Mouse (Mus musculus) hindbrain, embryonic 16.5 days (tissue): ENCODE results near the gene Synj2. TPM values are rescaled to one million over a fixed set of nuclear protein-coding genes. Genes with fewer than 3 reads are reported as not detected.

Experiments
- ATAC-seq: fragments of 200-750 bp; cut with Nextera tagmentation; 2 replicates; pipeline ENCODE4 v1.8.0; 2017; ENCODE audit warnings: moderate TSS enrichment, moderate library complexity
- H3K27ac ChIP-seq: fragments of 300-500 bp; sonication (generic); 2 replicates; pipeline ENCODE4 v1.5.1; 2014; ENCODE audit warnings: low read depth, mild to moderate bottlenecking, control low read depth, low read length, moderate library complexity
- H3K27me3 ChIP-seq: fragments of 300-500 bp; sonication (generic); replicated peaks from 2 replicates; pipeline ENCODE4 v1.6.1; 2014; ENCODE audit warnings: low read length; ENCODE audit not compliant: control insufficient read depth, insufficient read depth
- H3K36me3 ChIP-seq: fragments of 300-500 bp; sonication (generic); 2 replicates; pipeline ENCODE4 v1.6.1; 2014; ENCODE audit warnings: mild to moderate bottlenecking, low read length, moderate library complexity, mixed read lengths; ENCODE audit not compliant: control insufficient read depth, insufficient read depth
- H3K4me1 ChIP-seq: fragments of 300-500 bp; sonication (generic); 2 replicates; pipeline ENCODE4 v1.6.1; 2014; ENCODE audit warnings: low read depth, low read length; ENCODE audit not compliant: control insufficient read depth, insufficient read depth
- H3K4me2 ChIP-seq: fragments of 300-500 bp; sonication (generic); 2 replicates; pipeline ENCODE4 v1.6.1; 2014; ENCODE audit warnings: mild to moderate bottlenecking, low read length, control low read depth, moderate library complexity
- H3K4me3 ChIP-seq: fragments of 300-500 bp; sonication (generic); 2 replicates; pipeline ENCODE4 v1.5.1; 2014; ENCODE audit warnings: mild to moderate bottlenecking, low read length, control low read depth, moderate library complexity
- H3K9ac ChIP-seq: fragments of 300-500 bp; sonication (generic); 2 replicates; pipeline ENCODE4 v1.6.1; 2014; ENCODE audit warnings: low read depth, mild to moderate bottlenecking, control low read depth, low read length, moderate library complexity
- H3K9me3 ChIP-seq: fragments of 300-500 bp; sonication (generic); 2 replicates; pipeline ENCODE4 v1.6.1; 2014; ENCODE audit warnings: mild to moderate bottlenecking, low read length, moderate library complexity; ENCODE audit not compliant: control insufficient read depth
- WGBS: fragments of 180-500 bp; shearing (Covaris S2); extraction: QIAGEN DNeasy Blood & Tissue Kit; methylation state at CpG from one replicate; pipeline ENCODE4 v1.1.7; 2014; 5-methylcytosine and 5-hydroxymethylcytosine counted together
- polyA plus RNA-seq: library from polyadenylated mRNA; unstranded; fragments of >200 nt; fragmentation: Nextera tagmentation; extraction: Ambion mirVana; gene quantifications from 2 replicates; pipeline ENCODE4 v1.2.1, GENCODE M21; 2015

Synj2 gene
- polyA plus RNA-seq, 1 experiment from 2014 or later, result 1.9 TPM

DNA sequence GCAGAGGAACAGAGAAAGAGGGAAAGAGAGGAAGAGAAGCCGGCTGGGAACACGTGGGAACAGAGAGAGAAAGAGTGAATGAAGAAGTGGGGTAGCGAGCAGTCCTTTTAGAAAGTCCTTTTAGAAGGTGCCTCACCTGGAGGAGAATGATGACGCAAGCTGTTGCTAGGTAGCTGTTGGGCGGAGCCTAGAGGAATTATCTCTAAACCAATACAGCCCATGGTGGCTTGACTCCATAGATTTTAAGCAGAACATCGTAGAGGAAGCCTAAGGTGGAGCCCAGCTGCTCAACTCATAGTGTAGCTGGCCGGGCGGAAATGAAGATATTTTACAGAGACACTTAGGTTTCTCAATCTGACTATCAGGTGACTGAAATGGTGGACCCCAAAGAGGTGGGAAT, 22.7 kb downstream of the Synj2 start:
- Histone ChIP-seq H3K9ac (no peak overlapping the region), H3K4me3 (no peak overlapping the region), H3K36me3 (no peaks in the 10 kb centered on the region), H3K9me3 (no peaks in the 10 kb centered on the region), H3K27ac (no peak overlapping the region), H3K4me1 (no peaks in the 10 kb centered on the region), H3K4me2 (no peak overlapping the region), H3K27me3 (no peaks in the 10 kb centered on the region; the same call in 1 of the 2 replicates)
- WGBS, result 94% methylated on average over 8 of the region's 8 CpGs
- no peak for ATAC-seq

DNA sequence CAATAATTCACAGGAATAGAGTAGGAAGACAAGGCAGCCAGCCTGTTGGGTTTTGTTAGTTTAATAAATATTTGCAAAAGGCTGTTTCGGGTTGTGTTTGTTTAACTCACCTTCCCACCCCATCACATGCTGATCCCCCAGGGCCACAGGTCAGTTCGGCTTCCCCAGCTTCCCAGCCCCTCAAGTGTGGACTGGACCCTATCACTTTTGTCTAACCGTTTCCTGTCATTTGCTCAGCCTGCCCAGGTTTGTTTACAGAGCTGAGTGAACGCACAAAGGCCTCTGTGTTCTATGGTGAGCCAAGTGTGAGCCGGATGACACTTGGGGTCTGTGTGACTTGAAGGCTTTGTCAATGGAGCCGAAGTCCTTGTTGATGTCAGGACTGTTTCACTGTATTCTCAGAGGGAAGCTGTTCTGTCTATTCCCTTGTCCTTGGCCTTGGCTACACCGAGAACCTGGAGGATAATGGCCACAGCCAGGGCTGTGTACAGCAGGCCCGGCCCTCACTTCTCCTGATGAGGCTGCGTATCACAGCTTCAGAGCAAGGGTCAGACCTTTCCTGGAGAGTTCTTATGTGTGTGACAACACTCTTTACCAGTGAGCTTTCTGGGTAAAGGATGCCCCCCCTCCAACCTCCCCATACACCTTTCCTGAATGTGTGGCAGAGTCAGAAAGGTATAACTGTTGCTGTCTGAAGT, 24.2 kb downstream of the Synj2 start:
- Histone ChIP-seq H3K27ac (no peak overlapping the region), H3K4me2 (no peak overlapping the region), H3K9ac (no peak overlapping the region), H3K9me3 (no peaks in the 10 kb centered on the region), H3K27me3 (no peaks in the 10 kb centered on the region; the same call in 1 of the 2 replicates), H3K4me3 (no peak overlapping the region), H3K36me3 (no peaks in the 10 kb centered on the region), H3K4me1 (no peaks in the 10 kb centered on the region)
- no peak for ATAC-seq
- 61% methylated on average over 9 of the region's 9 CpGs for WGBS

DNA sequence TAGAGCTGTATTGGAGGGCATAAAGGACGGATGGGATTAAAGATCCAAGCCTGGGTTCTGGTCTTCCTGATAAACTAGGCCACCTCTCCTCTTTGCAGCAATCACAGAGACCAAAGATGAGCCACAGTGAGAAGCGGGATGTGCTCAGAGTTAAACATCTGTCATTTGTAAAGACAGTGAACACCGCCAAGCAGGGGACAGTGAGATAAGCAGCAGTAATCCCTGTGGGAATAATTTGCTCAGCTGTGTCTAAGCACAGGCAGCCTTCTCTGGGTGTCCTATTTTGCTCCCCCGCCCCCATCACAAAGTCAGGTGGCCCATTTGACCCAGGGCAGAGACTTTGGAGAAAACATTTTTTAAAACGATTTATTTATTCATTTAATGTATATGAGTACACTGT, 25.6 kb downstream of the Synj2 start:
- H3K4me2 ChIP-seq, result no peak overlapping the region
- no peaks in the 10 kb centered on the region for H3K36me3 ChIP-seq
- no peak for ATAC-seq
- no peaks in the 10 kb centered on the region for H3K4me1 ChIP-seq
- no peak overlapping the region for H3K27ac ChIP-seq
- H3K4me3 ChIP-seq, result no peak overlapping the region
- H3K9me3 ChIP-seq, result no peaks in the 10 kb centered on the region
- WGBS, result 90% methylated on average over 5 of the region's 5 CpGs
- H3K9ac ChIP-seq, result no peak overlapping the region
- no peaks in the 10 kb centered on the region; the same call in 1 of the 2 replicates for H3K27me3 ChIP-seq

DNA sequence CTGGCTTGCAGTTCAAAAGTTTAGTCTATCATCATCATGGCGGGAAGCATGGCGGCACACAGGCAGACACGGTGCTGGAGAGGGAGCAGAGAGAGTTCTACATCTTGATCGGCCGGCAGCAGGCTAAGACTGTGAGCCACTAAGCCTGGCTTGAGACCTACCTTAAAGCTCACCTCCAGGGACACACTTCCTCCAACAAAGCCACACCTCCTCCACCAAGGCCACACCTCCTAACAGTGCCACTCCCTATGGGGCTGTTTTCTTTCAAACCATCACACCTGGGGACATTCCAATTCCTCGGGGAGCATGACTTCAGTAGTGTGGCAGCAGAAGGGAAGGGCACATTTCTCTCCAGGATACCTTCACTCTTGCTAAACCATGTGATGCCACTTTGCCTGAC, 27.5 kb downstream of the Synj2 start:
- ATAC-seq, result no peak
- Histone ChIP-seq H3K4me2 (no peak overlapping the region), H3K36me3 (no peaks in the 10 kb centered on the region), H3K4me1 (no peaks in the 10 kb centered on the region), H3K27me3 (no peaks in the 10 kb centered on the region; the same call in 1 of the 2 replicates), H3K27ac (no peak overlapping the region), H3K9ac (no peak overlapping the region), H3K4me3 (no peak overlapping the region), H3K9me3 (no peaks in the 10 kb centered on the region)
- 67% methylated on average over 6 of the region's 6 CpGs for WGBS

DNA sequence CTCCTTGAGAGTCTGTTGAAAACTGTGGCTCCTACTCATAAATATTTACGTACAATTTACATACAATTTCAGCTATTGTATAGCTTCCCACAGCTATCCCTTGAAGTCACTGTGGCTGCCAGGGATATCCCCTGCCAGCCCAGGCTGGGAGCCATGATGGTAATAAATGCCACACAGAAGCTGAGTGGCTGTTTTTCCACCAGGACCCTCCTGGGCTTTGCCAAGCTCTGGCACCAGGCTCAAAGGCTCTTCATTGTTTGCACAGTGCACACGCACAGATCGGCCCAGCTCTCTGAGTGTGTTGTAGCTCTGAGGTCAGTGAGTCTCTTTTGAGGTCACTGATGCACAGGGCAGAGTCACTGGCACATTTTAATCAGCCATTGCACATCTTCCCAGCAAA, 28.2 kb downstream of the Synj2 start:
- H3K9me3 ChIP-seq, result no peaks in the 10 kb centered on the region
- no peak overlapping the region for H3K4me3 ChIP-seq
- ATAC-seq, result peak; percentile 63
- no peaks in the 10 kb centered on the region for H3K36me3 ChIP-seq
- H3K4me1 ChIP-seq, result no peaks in the 10 kb centered on the region
- no peaks in the 10 kb centered on the region; the same call in 1 of the 2 replicates for H3K27me3 ChIP-seq
- 36% methylated on average over 3 of the region's 3 CpGs for WGBS
- H3K9ac ChIP-seq, result no peak overlapping the region
- H3K27ac ChIP-seq, result no peak overlapping the region
- H3K4me2 ChIP-seq, result no peak overlapping the region

DNA sequence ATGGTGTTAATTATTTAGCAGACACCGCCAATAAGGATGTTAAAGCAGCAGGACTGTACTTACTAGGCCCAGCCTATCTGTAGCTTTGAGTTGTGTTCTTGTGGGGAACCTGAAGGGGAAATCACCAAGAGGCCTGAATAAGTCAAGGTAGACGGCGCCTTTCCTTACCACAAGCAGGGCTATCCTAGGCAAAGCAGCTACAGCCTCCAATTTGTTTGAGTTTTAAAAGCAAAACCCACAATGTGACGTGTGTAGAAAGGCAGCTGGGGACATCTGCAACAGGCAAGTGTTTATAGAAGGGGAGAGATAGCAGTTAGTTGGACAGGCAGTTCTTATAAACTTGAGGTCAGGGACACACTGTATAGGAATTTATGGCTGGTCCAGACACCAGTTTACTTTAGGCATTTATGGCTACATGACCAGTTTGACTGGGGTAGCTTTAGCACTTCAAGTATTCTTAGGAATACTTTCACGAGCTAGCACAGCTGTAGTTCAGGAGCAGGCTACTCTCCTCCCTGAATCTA, 29.3 kb downstream of the Synj2 start:
- H3K4me3 ChIP-seq, result no peak overlapping the region
- H3K36me3 ChIP-seq, result no peaks in the 10 kb centered on the region
- peaks cover 1% of the 10 kb centered on the region for H3K4me1 ChIP-seq
- no peaks in the 10 kb centered on the region for H3K9me3 ChIP-seq
- 85% methylated on average over 5 of the region's 5 CpGs for WGBS
- ATAC-seq, result no peak
- H3K27me3 ChIP-seq, result no peaks in the 10 kb centered on the region; the same call in 1 of the 2 replicates
- H3K9ac ChIP-seq, result no peak overlapping the region
- no peak overlapping the region for H3K4me2 ChIP-seq
- no peak overlapping the region for H3K27ac ChIP-seq

DNA sequence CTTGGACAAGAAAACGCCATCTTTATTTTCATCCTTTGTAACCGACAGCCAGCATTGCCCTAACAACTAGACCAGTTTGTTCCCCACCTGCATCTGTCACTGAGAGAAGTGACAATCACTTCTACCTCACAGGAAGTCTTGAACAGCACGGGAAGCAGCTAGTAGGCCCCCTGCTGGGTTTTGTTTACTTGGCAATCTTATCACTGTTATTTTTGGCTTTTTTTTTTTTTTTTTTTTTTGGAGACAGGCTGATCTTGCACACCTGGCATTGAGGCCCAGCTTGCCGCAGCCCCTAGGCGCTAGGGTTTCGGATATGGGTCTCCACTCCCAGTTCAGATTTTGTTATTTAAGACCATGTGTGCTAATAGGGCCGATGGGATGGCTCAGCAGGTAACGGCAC, 32.5 kb downstream of the Synj2 start:
- Histone ChIP-seq H3K4me1 (peaks cover 12% of the 10 kb centered on the region), H3K4me2 (no peak overlapping the region), H3K4me3 (no peak overlapping the region), H3K9me3 (no peaks in the 10 kb centered on the region), H3K27me3 (no peaks in the 10 kb centered on the region; the same call in 1 of the 2 replicates), H3K9ac (no peak overlapping the region), H3K27ac (no peak overlapping the region), H3K36me3 (no peaks in the 10 kb centered on the region)
- no peak for ATAC-seq
- WGBS, result 71% methylated on average over 8 of the region's 8 CpGs

DNA sequence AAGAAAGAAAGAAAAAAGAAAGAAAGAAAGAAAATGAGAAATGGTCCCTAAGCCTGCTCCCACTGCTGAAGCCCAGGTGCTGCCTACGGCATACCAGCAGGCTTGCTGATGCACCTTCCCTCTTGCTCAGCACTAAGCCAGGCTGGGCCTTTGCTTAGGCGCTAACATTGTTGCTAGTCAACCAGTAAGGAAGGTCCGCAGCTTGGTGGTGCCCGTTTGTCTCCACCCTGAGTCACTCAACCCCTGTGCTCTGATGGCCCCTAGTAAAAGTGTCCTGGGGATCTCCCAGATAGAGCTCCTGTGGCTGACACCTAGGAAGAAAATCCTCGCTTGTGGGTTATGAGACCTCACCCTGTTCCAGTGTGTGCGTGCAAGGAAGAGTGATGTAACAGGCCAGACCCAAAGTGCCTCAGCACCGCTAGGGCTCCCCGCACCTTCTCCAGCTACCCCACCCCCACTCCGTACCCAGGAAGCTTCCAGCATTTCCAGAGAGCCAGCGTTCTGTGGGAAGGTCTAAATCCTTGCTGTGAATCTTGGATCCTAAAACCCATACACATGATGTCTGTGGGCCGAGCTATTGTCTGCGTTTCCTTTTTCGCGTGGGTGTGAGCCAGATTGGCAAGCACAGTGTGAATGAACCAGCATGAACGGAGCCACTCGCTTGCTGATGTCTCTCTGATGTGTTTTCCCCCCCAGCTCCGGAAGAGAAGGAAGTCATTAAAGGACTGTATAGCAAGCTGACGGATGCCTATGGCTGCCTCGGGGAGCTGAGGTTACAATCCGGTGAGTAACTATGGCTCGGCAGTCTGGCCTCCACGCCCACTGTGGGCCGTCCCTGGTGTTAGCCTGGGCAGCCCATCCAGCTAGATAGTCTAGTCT, 34.3 kb downstream of the Synj2 start:
- peak overlapping the region; percentile 4; the same call in 1 of the 2 replicates for H3K4me3 ChIP-seq
- H3K4me1 ChIP-seq, result peaks cover 12% of the 10 kb centered on the region
- no peak overlapping the region for H3K27ac ChIP-seq

More for the DNA sequence above, 34.3 kb downstream of the Synj2 start:
- Histone ChIP-seq H3K9me3 (no peaks in the 10 kb centered on the region), H3K9ac (peak overlapping the region; percentile 10; the same call in 1 of the 2 replicates), H3K4me2 (peak overlapping the region; percentile 41), H3K27me3 (no peaks in the 10 kb centered on the region), H3K36me3 (no peaks in the 10 kb centered on the region)
- 37% methylated on average over 23 of the region's 23 CpGs for WGBS
- ATAC-seq, result peak; percentile 65
